In the genomic region with DNA sequence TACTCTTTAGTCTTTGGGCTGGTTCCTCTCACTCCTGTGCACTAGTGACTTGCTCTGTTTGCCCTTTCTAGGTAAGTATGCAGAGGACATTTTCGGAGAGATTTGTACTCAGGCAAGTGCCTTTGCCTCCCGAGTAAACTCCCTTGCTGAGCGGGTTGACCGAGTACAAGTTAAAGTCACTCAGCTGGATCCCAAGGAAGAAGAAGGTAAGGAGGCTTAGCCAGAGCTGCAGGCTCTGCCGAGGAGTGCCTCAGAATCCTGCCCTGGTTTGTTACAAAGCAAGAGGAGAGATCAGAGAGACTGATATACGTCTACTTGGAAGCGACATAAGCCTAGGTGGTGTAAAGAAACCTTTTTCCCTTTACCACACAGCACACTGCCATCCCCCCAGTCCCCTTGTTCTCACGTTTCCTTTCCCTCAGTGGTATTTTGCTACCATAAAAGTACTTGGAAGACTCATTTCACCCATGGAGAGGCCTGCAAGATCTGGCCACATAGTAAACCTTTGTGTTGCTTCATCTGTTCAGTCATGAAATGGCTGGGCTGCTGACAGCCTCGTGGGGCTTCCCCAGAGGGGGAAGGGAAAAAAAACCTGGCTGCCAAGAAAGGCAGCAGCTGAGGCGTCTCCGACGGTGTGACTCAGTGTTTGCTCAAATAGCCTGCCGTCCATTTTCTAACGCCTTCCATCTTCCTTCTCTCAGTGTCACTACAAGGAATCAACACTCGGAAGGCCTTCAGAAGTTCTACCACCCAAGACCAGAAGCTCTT, we compare ENCODE assay signal across 9 mouse cellular contexts. TPM values are rescaled to one million over a fixed set of nuclear protein-coding genes. Genes with fewer than 3 reads are reported as not detected.
DNase-seq lines count a peak whose midpoint lies in the region; ATAC-seq lines count a peak whose summit lies in the region.
"Had no signal": no experiment of that assay in that cellular context is flagged by ENCODE, and none has a peak within 500 bp of the region (broad histone marks: within the 10 kb centered on the region; RNA-seq: fewer than 3 reads in every experiment).

No protein-coding gene starts in this region.

- no peak overlapping the region for H3K4me2 ChIP-seq in forebrain, embryonic 12.5 days
- peak overlapping the region; percentile 49 for H3K4me2 ChIP-seq in limb, embryonic 12.5 days

- DNase-seq in 3T3-L1 (ENCODE audit: low read depth, low spot score), result peak; percentile 93
- DNase-seq in CD4-positive helper T cell, adult 2 months (ENCODE audit: low read depth, low spot score), result peak; percentile 87
- DNase-seq in heart, postnatal 14 days, result peak; percentile 68 to 76
- peak; percentile 85 for DNase-seq in naive thymus-derived CD4-positive, alpha-beta T cell, adult 2 months (ENCODE audit: low read depth)
- DNase-seq in retina, embryonic 14.5 days (ENCODE audit: low spot score), result no peak
- no peak for DNase-seq in left cerebral cortex, postnatal 36 days (ENCODE audit: low spot score in 2 of 2)

- intact Hi-C loops in heart, postnatal 14 days (cut with DNase I), result loop anchor here (5.0 kb wide), 1 partner anchor 128 kb away; no protein-coding TSS in a partner anchor
- intact Hi-C loops in left cerebral cortex, postnatal 36 days (cut with DNase I), result no loop called here

- H3K9ac ChIP-seq in forebrain, embryonic 12.5 days, result no peak overlapping the region
- peak overlapping the region; percentile 42; the same call in 1 of the 2 replicates for H3K9ac ChIP-seq in limb, embryonic 12.5 days (replicated peaks)

- no peaks in the 10 kb centered on the region for H3K9me3 ChIP-seq in forebrain, embryonic 12.5 days
- no peaks in the 10 kb centered on the region for H3K9me3 ChIP-seq in limb, embryonic 12.5 days

- no peak for ATAC-seq in forebrain, embryonic 12.5 days (ENCODE audit: low FRiP score)
- ATAC-seq in limb, embryonic 12.5 days (ENCODE audit: insufficient number of reproducible peaks, insufficient read depth, low FRiP score, low TSS enrichment, low read depth), result peak; percentile 55; the same call in 1 of the 2 replicates

- peak overlapping the region; percentile 68 for H3K27ac ChIP-seq in forebrain, embryonic 12.5 days
- peak overlapping the region; percentile 94 for H3K27ac ChIP-seq in limb, embryonic 12.5 days

- H3K27me3 ChIP-seq in forebrain, embryonic 12.5 days, result no peaks in the 10 kb centered on the region
- no peaks in the 10 kb centered on the region for H3K27me3 ChIP-seq in limb, embryonic 12.5 days

- H3K4me3 ChIP-seq in forebrain, embryonic 12.5 days (replicated peaks), result no peak overlapping the region
- peak overlapping the region; percentile 15 for H3K4me3 ChIP-seq in limb, embryonic 12.5 days (replicated peaks)

- H3K4me1 ChIP-seq in forebrain, embryonic 12.5 days, result peaks cover 19% of the 10 kb centered on the region; the same call in 1 of the 2 replicates
- peaks cover 47% of the 10 kb centered on the region for H3K4me1 ChIP-seq in limb, embryonic 12.5 days (replicated peaks)

- H3K36me3 ChIP-seq in forebrain, embryonic 12.5 days (replicated peaks), result peaks cover 41% of the 10 kb centered on the region
- H3K36me3 ChIP-seq in limb, embryonic 12.5 days, result peaks cover 61% of the 10 kb centered on the region

- 70% methylated on average over 15 of the region's 15 CpGs for WGBS in forebrain, embryonic 12.5 days
- 14% methylated on average over 15 of the region's 15 CpGs for WGBS in limb, embryonic 12.5 days

RNA-seq across cellular contexts. Expression of a gene that starts 26.8 kb away (rescaled TPM):
- 0.47 and 0.50 TPM in 2 replicates for polyA plus RNA-seq in forebrain, embryonic 12.5 days (2016; fragmentation: Nextera tagmentation; extraction: Ambion mirVana)
- not detected for total RNA-seq in heart, postnatal 14 days (2021)
- polyA plus RNA-seq in limb, embryonic 12.5 days (2016; fragmentation: Nextera tagmentation; extraction: Ambion mirVana), result 3.2 and 4.6 TPM in 2 replicates
- 1 to 10 TPM; 4.9 to 10.0 TPM for total RNA-seq in left cerebral cortex, postnatal 36 days (2021)
- total RNA-seq: hematopoietic stem cell, adult 5-6 weeks had no signal

RNA-seq across cellular contexts. Expression of a gene that starts 27.3 kb away (rescaled TPM):
- 0.14 and 0.29 TPM in 2 replicates for polyA plus RNA-seq in forebrain, embryonic 12.5 days (2016; fragmentation: Nextera tagmentation; extraction: Ambion mirVana)
- under 1 TPM in 1 of 2 experiments, not detected in 1; 0.22 TPM for total RNA-seq in heart, postnatal 14 days (2021)
- polyA plus RNA-seq in limb, embryonic 12.5 days (2016; fragmentation: Nextera tagmentation; extraction: Ambion mirVana), result 0.24 and 0.58 TPM in 2 replicates
- total RNA-seq in left cerebral cortex, postnatal 36 days (2021), result 1 to 10 TPM; 8.1 to 8.5 TPM

RNA-seq across cellular contexts. Expression of a gene that starts 54.8 kb away (rescaled TPM):
- 36.4 and 42.5 TPM in 2 replicates for polyA plus RNA-seq in forebrain, embryonic 12.5 days (2016; fragmentation: Nextera tagmentation; extraction: Ambion mirVana)
- 100 to 1,000 TPM; 133 to 135 TPM for total RNA-seq in heart, postnatal 14 days (2021)
- polyA plus RNA-seq in limb, embryonic 12.5 days (2016; fragmentation: Nextera tagmentation; extraction: Ambion mirVana), result 73.8 and 81.6 TPM in 2 replicates
- total RNA-seq in left cerebral cortex, postnatal 36 days (2021), result 10 to 100 TPM; 21.5 to 30.3 TPM

RNA-seq across cellular contexts. Expression of a gene that starts 55.5 kb away (rescaled TPM):
- polyA plus RNA-seq in forebrain, embryonic 12.5 days (2016; fragmentation: Nextera tagmentation; extraction: Ambion mirVana), result 1.3 TPM in 2 replicates
- 10 to 100 TPM; 22.4 to 22.5 TPM for total RNA-seq in heart, postnatal 14 days (2021)
- polyA plus RNA-seq in limb, embryonic 12.5 days (2016; fragmentation: Nextera tagmentation; extraction: Ambion mirVana), result 2.3 and 2.9 TPM in 2 replicates
- total RNA-seq in left cerebral cortex, postnatal 36 days (2021), result 1 to 10 TPM; 6.8 to 8.1 TPM

Comparison
In these comparisons a context has a peak if more than half of its experiments do, and no peak if none do; other contexts are left out.
1. DNase-seq: peak in 3T3-L1 (single experiment), CD4-positive helper T cell, adult 2 months (single experiment), heart, postnatal 14 days (2 of 2) and naive thymus-derived CD4-positive, alpha-beta T cell, adult 2 months (single experiment); none in retina, embryonic 14.5 days (single experiment) and left cerebral cortex, postnatal 36 days (0 of 2).
2. RNA of a gene that starts 26.8 kb away (total RNA-seq): 4.9 to 10.0 TPM in left cerebral cortex, postnatal 36 days; not detected in heart, postnatal 14 days; every median in the first group is over 4 times any median in the second.
3. RNA of a gene that starts 27.3 kb away (total RNA-seq): 8.1 to 8.5 TPM in left cerebral cortex, postnatal 36 days; 0.22 TPM in heart, postnatal 14 days; every median in the first group is over 4 times any median in the second.
4. RNA of a gene that starts 54.8 kb away (total RNA-seq): 133 to 135 TPM in heart, postnatal 14 days; 21.5 to 30.3 TPM in left cerebral cortex, postnatal 36 days; every median in the first group is over 4 times any median in the second.